In the genomic region with DNA sequence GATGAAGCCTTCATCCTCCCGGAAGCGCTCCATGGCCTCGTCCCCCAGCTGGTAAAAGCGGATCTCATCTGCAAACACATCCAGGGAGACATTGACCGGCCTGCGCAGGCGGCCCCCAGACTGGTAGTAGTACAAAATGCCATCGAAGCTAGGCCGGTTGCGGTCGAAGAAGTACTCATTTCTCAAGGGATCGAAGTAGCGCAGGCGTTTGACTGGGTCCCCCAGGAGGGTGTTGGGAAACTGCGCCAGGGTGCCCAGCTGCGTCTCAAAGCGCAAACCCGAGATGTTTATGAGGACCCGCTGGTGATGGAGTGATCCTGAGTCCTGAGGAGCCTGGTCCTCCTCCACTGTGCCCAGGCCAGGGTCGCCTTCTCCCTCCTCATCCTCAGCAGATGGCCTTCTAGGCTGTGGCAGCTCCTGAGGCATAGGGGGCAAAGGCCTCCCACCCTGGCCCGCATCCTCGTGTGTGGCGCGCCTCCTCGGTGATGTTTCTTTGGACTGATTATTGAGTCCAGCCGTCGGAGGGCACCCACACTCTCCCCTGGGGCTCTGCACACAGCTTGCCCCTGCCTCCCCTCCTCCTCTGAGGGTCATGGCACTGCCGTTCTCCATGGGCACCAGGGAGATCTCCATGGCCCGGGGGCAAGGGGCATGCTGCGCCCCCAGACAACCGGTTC, we compare ENCODE assay signal across 8 mouse cellular contexts. TPM values are rescaled to one million over a fixed set of nuclear protein-coding genes. Genes with fewer than 3 reads are reported as not detected.
A peak's percentile ranks its signal among the peaks of the same experiment; 100 is the strongest.
DNase-seq lines count a peak whose midpoint lies in the region; ATAC-seq and TF ChIP-seq lines count a peak whose summit lies in the region.
"Had no signal": no experiment of that assay in that cellular context is flagged by ENCODE, and none has a peak within 500 bp of the region (broad histone marks: within the 10 kb centered on the region; RNA-seq: fewer than 3 reads in every experiment).

No protein-coding gene starts in this region.

- H3K9ac ChIP-seq in ES-Bruce4 (ENCODE audit: low read depth, poor library complexity, severe bottlenecking), result no peak overlapping the region
- H3K9ac ChIP-seq in heart, embryonic 16.5 days (ENCODE audit: low read length), result peak overlapping the region; percentile 55
- no peak overlapping the region for H3K9ac ChIP-seq in liver, postnatal 0 days (replicated peaks)

- H3K9me3 ChIP-seq in ES-Bruce4 (replicated peaks; ENCODE audit: control insufficient read depth, insufficient read depth, low read length, poor library complexity, severe bottlenecking), result no peaks in the 10 kb centered on the region; the same call in 1 of the 2 replicates
- H3K9me3 ChIP-seq in G1E (replicated peaks), result peaks cover 66% of the 10 kb centered on the region
- no peaks in the 10 kb centered on the region for H3K9me3 ChIP-seq in heart, embryonic 16.5 days (replicated peaks; ENCODE audit: control insufficient read depth, low read length)
- H3K9me3 ChIP-seq in liver, postnatal 0 days (ENCODE audit: low read length), result no peaks in the 10 kb centered on the region

- H3K4me1 ChIP-seq in ES-Bruce4 (ENCODE audit: control insufficient read depth, insufficient read depth, low read length) (no peaks in the 10 kb centered on the region), G1E (ENCODE audit: insufficient read depth, low read depth, low read length) (no peaks in the 10 kb centered on the region)
- H3K4me1 ChIP-seq in heart, embryonic 16.5 days (ENCODE audit: control insufficient read depth, insufficient read depth, low read length), result peaks cover 9% of the 10 kb centered on the region; the same call in 1 of the 2 replicates
- H3K4me1 ChIP-seq in liver, postnatal 0 days (ENCODE audit: insufficient read depth), result no peaks in the 10 kb centered on the region

- H3K36me3 ChIP-seq in ES-Bruce4 (ENCODE audit: control insufficient read depth, insufficient read depth, low read length, poor library complexity, severe bottlenecking) (no peaks in the 10 kb centered on the region), G1E (replicated peaks) (no peaks in the 10 kb centered on the region)
- no peaks in the 10 kb centered on the region for H3K36me3 ChIP-seq in heart, embryonic 16.5 days (ENCODE audit: control insufficient read depth, insufficient read depth)
- no peaks in the 10 kb centered on the region for H3K36me3 ChIP-seq in liver, postnatal 0 days (replicated peaks; ENCODE audit: insufficient read depth, low read length)

- 15% methylated on average over 31 of the region's 31 CpGs for WGBS in heart, embryonic 16.5 days
- 9% methylated on average over 31 of the region's 31 CpGs for WGBS in liver, postnatal 0 days (ENCODE audit: insufficient replicate concordance)

- peak overlapping the region; percentile 34 for H3K4me3 ChIP-seq in ES-Bruce4 (ENCODE audit: low read depth, low read length)
- H3K4me3 ChIP-seq in G1E (ENCODE audit: low read depth, low read length), result peak overlapping the region; percentile 7; the same call in 1 of the 2 replicates
- H3K4me3 ChIP-seq in heart, embryonic 16.5 days (ENCODE audit: low read length), result peak overlapping the region; percentile 43
- no peak overlapping the region for H3K4me3 ChIP-seq in liver, postnatal 0 days (ENCODE audit: low read depth, low read length)

- no peak for TF ChIP-seq EP300 in ES-Bruce4 (IDR thresholded peaks at IDR 0.05; ENCODE audit: insufficient read depth, low read depth, low read length)
- TF ChIP-seq EP300 in liver, postnatal 0 days (IDR thresholded peaks at IDR 0.05; ENCODE audit: low read depth), result no peak

- no peak for DNase-seq in G1E (ENCODE audit: low spot score)
- DNase-seq in liver, postnatal 0 days, result no peak
- no peak for DNase-seq in layer of hippocampus, adult 18-20 months (ENCODE audit: low spot score in 2 of 2)
- DNase-seq in thymus, postnatal 0 days (ENCODE audit: low spot score), result no peak
- no peak for DNase-seq in right cerebral cortex, postnatal 36 days (ENCODE audit: low spot score in 2 of 2)
- DNase-seq: adrenal gland, adult 2 months had no signal

- ATAC-seq in G1E (ENCODE audit: extremely low read depth, insufficient number of reproducible peaks, low FRiP score, poor library complexity, severe bottlenecking), result no peak
- 0 out of 2 replicates have a peak, but pooled peaks have one; percentile 1 for ATAC-seq in heart, embryonic 16.5 days (replicated peaks; ENCODE audit: extremely low read depth, insufficient read depth, low FRiP score)
- 0 out of 2 replicates have a peak, but pooled peaks have one; percentile 8 for ATAC-seq in liver, postnatal 0 days

- TF ChIP-seq POLR2A in ES-Bruce4 (IDR thresholded peaks at IDR 0.05; ENCODE audit: insufficient read depth, low read length), result no peak

- H3K27ac ChIP-seq in ES-Bruce4 (ENCODE audit: insufficient read depth, low read length), result no peak overlapping the region
- H3K27ac ChIP-seq in heart, embryonic 16.5 days (ENCODE audit: low read length), result peak overlapping the region; percentile 46
- no peak overlapping the region for H3K27ac ChIP-seq in liver, postnatal 0 days (ENCODE audit: low read depth)

- H3K4me2 ChIP-seq in heart, embryonic 16.5 days (ENCODE audit: low read depth, low read length), result peak overlapping the region; percentile 49
- H3K4me2 ChIP-seq in liver, postnatal 0 days (ENCODE audit: low read depth, low read length), result peak overlapping the region; percentile 26

- H3K27me3 ChIP-seq in ES-Bruce4 (ENCODE audit: control insufficient read depth, insufficient read depth, low read length, poor library complexity, severe bottlenecking) (no peaks in the 10 kb centered on the region), G1E (ENCODE audit: insufficient read depth, low read length) (no peaks in the 10 kb centered on the region)
- H3K27me3 ChIP-seq in heart, embryonic 16.5 days (ENCODE audit: control insufficient read depth, insufficient read depth, low read length), result peaks cover 8% of the 10 kb centered on the region; the same call in 1 of the 2 replicates
- peaks cover 14% of the 10 kb centered on the region for H3K27me3 ChIP-seq in liver, postnatal 0 days (ENCODE audit: insufficient read depth, low read length)

- TF ChIP-seq CTCF in ES-Bruce4 (IDR thresholded peaks at IDR 0.05; ENCODE audit: low read depth, low read length) (no peak), G1E (IDR thresholded peaks at IDR 0.05; ENCODE audit: low read depth, low read length) (no peak)
- TF ChIP-seq CTCF in liver, postnatal 0 days (IDR thresholded peaks at IDR 0.05; ENCODE audit: low read depth), result no peak

RNA-seq across cellular contexts. Expression of gene Kcna5, which starts 0.5 kb away (rescaled TPM):
- polyA plus RNA-seq in ES-Bruce4 (2011; ENCODE audit: insufficient read depth, insufficient read length, low read depth, missing spikeins) (not detected in 2 replicates), G1E (2012) (not detected in 2 replicates)
- total RNA-seq in G1E (2014; fragmentation: Nextera tagmentation) (not detected in 2 replicates), G1E (2017) (0.06 TPM in 1 of 2 replicates, not detected in the other)
- polyA plus RNA-seq in heart, embryonic 16.5 days (2015; fragmentation: Nextera tagmentation; extraction: Ambion mirVana), result 9.1 and 10.3 TPM in 2 replicates
- polyA plus RNA-seq in liver, postnatal 0 days (2015; fragmentation: Nextera tagmentation; extraction: Ambion mirVana), result 0.05 and 0.09 TPM in 2 replicates
- 1 to 10 TPM; 1.6 to 2.0 TPM for total RNA-seq in layer of hippocampus, adult 18-20 months (2021)
- polyA plus RNA-seq in thymus, postnatal 0 days (2015; fragmentation: Nextera tagmentation; extraction: Ambion mirVana), result 0.36 and 0.48 TPM in 2 replicates
